Mouse (Mus musculus): ENCODE data around the gene Gm21095. TPM values are rescaled to one million over a fixed set of nuclear protein-coding genes. Genes with fewer than 3 reads are reported as not detected.
"Not testable (repeated sequence)": the region's sequence is repeated elsewhere in the genome, so short reads cannot be mapped to it uniquely, and the experiment has no call there.

Gm21095 gene
- not detected in 2 replicates for total RNA-seq (2012; rRNA removed)
- total RNA-seq (2014; rRNA removed), result not detected in 2 replicates
- polyA plus RNA-seq (2012; ENCODE audit: insufficient read length, low read depth), result not detected in 2 replicates

DNA sequence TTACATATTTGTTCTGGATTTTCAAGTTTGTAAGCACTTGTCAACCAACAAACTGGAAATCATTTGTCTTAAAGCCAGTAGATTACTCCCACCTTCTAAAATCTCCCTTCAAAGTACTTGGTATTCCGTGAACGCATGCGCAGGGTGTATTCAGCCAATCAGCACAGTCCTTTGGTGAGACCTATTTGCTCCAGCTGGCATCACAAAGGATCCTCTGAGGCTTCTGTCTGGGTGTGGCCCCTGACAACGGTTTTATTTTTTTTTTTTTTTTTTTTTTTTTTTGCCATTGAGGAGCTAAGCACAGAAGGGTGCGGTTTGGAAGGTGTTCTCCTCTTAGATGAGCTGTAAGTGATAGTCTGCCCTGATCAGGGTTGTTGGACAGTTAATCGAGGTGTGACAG lies at the start of gene Gm21095:
TSS of gene Gm21095 (plus strand) at position 301 of the 400 bp plus-strand sequence.
- DNase-seq (ENCODE audit: extremely low read depth); H3K79me2 ChIP-seq (replicated peaks; ENCODE audit: control insufficient read depth, extremely low read depth, insufficient read depth, poor library complexity, severe bottlenecking); H3K4me1 ChIP-seq (ENCODE audit: control insufficient read depth in 1 of 2, insufficient read depth in 2 of 2); in situ Hi-C loops (cut with MboI; ENCODE audit: low pct_ligation_motif_present, low pct_unique_long_range_greater_than_20kb, low sequenced_read_pairs); H3K27me3 ChIP-seq (replicated peaks); dilution Hi-C loops (cut with MboI; ENCODE audit: extremely low pct_ligation_motif_present, extremely low pct_unique_long_range_greater_than_20kb, low sequenced_read_pairs); H3K27ac ChIP-seq (ENCODE audit: insufficient read depth, low read depth); H3K9ac ChIP-seq (ENCODE audit: insufficient read depth, low read depth); H3K9me3 ChIP-seq (replicated peaks; ENCODE audit: low read length); H3K4me2 ChIP-seq (ENCODE audit: insufficient read depth, low read depth, poor library complexity, severe bottlenecking); H3K36me3 ChIP-seq (replicated peaks in 1 of 2; ENCODE audit: control insufficient read depth in 1 of 2, insufficient read depth in 1 of 2, low read length in 1 of 2); H3K4me3 ChIP-seq (replicated peaks in 1 of 3; ENCODE audit: low read depth in 2 of 3, low read length in 2 of 3, poor library complexity in 1 of 3): not testable (repeated sequence)
